Mouse (Mus musculus): ENCODE results near the gene Hist2h2aa1.
"Not testable (repeated sequence)": the region's sequence is repeated elsewhere in the genome, so short reads cannot be mapped to it uniquely, and the experiment has no call there.

GRCm38 (mm10) chr3:96246427-96246856 is 1.1 kb downstream of the Hist2h2aa1 start, which contains the start of gene Hist2h3c1:
- not testable (repeated sequence) for TF ChIP-seq POLR2A (IDR thresholded peaks at IDR 0.05; ENCODE audit: borderline replicate concordance, control insufficient read depth, low read depth, low read length); CTCF (IDR thresholded peaks at IDR 0.05; ENCODE audit: control insufficient read depth, insufficient read depth, low read length)
